Mouse (Mus musculus) kidney, embryonic 14.5 days (tissue): ENCODE measurements around the gene B4galnt3. TPM values are rescaled to one million over a fixed set of nuclear protein-coding genes. Genes with fewer than 3 reads are reported as not detected.

Experiments
- ATAC-seq: fragments of 200-750 bp; cut with Nextera tagmentation; 2 replicates; pipeline ENCODE4 v1.8.0; 2017; ENCODE audit warnings: moderate number of reproducible peaks, mild to moderate bottlenecking, moderate TSS enrichment, moderate library complexity; ENCODE audit not compliant: low FRiP score, low TSS enrichment
- H3K27ac ChIP-seq: fragments of 300-500 bp; sonication (generic); 2 replicates; pipeline ENCODE4 v1.5.1; 2014; ENCODE audit warnings: low read depth, mild to moderate bottlenecking, low read length, moderate library complexity, mixed read lengths
- H3K27me3 ChIP-seq: fragments of 300-500 bp; sonication (generic); 2 replicates; pipeline ENCODE4 v1.6.1; 2014; ENCODE audit warnings: mild to moderate bottlenecking, low read length; ENCODE audit not compliant: control insufficient read depth, insufficient read depth
- H3K36me3 ChIP-seq: fragments of 300-500 bp; sonication (generic); 2 replicates; pipeline ENCODE4 v1.6.1; 2014; ENCODE audit warnings: low read length, mixed read lengths; ENCODE audit not compliant: control insufficient read depth, insufficient read depth
- H3K4me1 ChIP-seq: fragments of 300-500 bp; sonication (generic); 2 replicates; pipeline ENCODE4 v1.6.1; 2014; ENCODE audit warnings: low read length, mixed read lengths; ENCODE audit not compliant: control insufficient read depth, insufficient read depth
- H3K4me2 ChIP-seq: fragments of 300-500 bp; sonication (generic); replicated peaks from 2 replicates; pipeline ENCODE4 v1.6.1; 2014; ENCODE audit warnings: low read depth, mild to moderate bottlenecking, low read length
- H3K4me3 ChIP-seq: fragments of 300-500 bp; sonication (generic); 2 replicates; pipeline ENCODE4 v1.5.1; 2014; ENCODE audit warnings: mild to moderate bottlenecking, low read length
- H3K9ac ChIP-seq: fragments of 300-500 bp; sonication (generic); 2 replicates; pipeline ENCODE4 v1.6.1; 2014; ENCODE audit warnings: low read depth, mild to moderate bottlenecking, low read length, moderate library complexity
- H3K9me3 ChIP-seq: fragments of 300-500 bp; sonication (generic); 2 replicates; pipeline ENCODE4 v1.6.1; 2016; ENCODE audit warnings: low read length; ENCODE audit not compliant: control insufficient read depth
- WGBS: fragments of 180-500 bp; shearing (Covaris S2); extraction: QIAGEN DNeasy Blood & Tissue Kit; methylation state at CpG from one replicate; pipeline ENCODE4 v1.1.7; 2014; 5-methylcytosine and 5-hydroxymethylcytosine counted together
- polyA plus RNA-seq: library from polyadenylated mRNA; unstranded; fragments of >200 nt; fragmentation: Nextera tagmentation; extraction: Ambion mirVana; gene quantifications from 2 replicates; pipeline ENCODE4 v1.2.1, GENCODE M21; 2014

The B4galnt3 gene
- polyA plus RNA-seq, 1 experiment from 2014 or later: 0.45 TPM

DNA sequence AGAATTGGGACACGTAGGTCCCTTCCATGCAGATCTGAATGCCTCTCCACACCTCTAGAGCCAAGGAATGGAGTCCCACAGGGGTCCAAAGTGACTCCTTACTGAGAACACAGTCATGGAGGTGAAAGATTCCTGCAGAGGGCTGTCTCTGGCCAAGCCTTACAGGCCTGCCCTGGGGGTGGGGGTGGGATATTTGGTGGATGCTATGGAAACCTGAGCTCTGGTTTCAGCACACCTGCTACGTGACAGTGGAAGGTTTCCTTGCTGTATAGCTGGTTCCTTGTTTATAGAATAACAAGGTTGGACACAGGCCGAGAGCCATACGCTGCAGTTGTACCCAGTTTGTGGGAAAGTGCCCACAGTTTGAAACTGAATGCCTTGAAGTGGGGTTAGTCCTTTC, 113.9 kb downstream of the B4galnt3 start:
- Histone ChIP-seq H3K27me3 (no peaks in the 10 kb centered on the region), H3K9me3 (no peaks in the 10 kb centered on the region), H3K4me3 (no peak overlapping the region), H3K9ac (no peak overlapping the region), H3K4me1 (no peaks in the 10 kb centered on the region), H3K27ac (no peak overlapping the region), H3K36me3 (no peaks in the 10 kb centered on the region), H3K4me2 (no peak overlapping the region)
- ATAC-seq: no peak
- WGBS: 63% methylated on average over 4 of the region's 4 CpGs

DNA sequence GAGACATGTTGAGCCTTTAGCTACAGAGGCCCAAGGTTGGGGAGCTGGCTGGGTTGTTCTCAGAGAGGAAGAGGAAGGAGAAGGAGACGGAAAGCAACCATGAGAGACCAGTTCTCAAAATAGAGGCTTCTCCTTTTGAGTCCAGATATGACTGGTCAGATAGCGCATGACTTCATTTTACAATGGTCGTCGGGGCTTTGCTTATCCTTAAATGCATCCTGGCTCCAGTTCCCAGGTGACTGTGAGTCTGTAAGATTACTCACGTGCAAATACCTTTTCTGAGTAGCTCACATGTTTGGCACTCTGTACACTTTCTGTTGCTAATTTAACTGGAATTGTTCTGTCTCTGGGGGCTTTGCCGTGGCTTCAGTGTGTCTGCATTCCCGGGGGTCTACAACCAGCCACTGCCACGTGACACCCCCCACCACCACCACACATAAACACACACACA, 114.6 kb downstream of the B4galnt3 start:
- Histone ChIP-seq H3K36me3 (no peaks in the 10 kb centered on the region), H3K4me2 (no peak overlapping the region), H3K4me1 (no peaks in the 10 kb centered on the region), H3K27ac (no peak overlapping the region), H3K27me3 (no peaks in the 10 kb centered on the region), H3K4me3 (no peak overlapping the region), H3K9me3 (no peaks in the 10 kb centered on the region), H3K9ac (no peak overlapping the region)
- no peak for ATAC-seq
- 85% methylated on average over 8 of the region's 8 CpGs for WGBS

DNA sequence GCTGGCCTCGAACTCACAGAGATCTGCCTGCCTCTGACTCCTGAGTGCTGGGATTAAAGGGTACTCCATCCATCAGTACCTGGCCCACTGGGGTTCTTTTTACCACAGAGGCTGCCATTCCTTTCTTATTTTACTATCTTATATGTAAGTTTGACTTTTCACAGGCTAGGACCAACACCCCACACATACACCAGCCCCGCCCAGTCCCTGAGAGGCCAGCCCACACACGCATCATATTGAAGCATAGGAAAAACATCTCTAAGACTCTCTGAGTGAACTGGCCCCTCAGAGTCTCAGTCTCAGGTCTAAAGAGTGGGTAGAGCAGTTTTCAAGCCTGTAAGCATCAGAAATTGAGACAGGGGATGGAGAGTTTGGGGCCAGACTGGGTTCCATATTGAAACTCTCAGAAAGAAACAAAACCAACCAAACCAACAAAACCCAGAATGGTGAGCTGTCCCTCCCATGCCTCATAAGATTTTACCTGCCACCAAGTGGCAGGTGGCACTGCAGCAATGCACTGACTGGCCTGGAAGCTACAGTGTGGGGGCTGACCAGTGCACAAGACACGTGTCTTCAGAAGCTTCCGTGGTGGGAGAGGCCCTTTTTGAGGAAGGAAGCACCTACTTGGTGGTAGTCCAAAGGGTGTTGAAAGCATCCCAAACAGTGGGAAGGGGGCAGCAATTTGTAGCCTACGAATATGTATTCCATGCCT, 115.2 kb downstream of the B4galnt3 start:
- no peak overlapping the region for H3K27ac ChIP-seq
- H3K27me3 ChIP-seq: no peaks in the 10 kb centered on the region
- ATAC-seq: no peak
- no peaks in the 10 kb centered on the region for H3K9me3 ChIP-seq
- no peaks in the 10 kb centered on the region for H3K36me3 ChIP-seq
- H3K4me2 ChIP-seq: no peak overlapping the region
- no peak overlapping the region for H3K4me3 ChIP-seq
- WGBS: 88% methylated on average over 6 of the region's 6 CpGs
- H3K4me1 ChIP-seq: no peaks in the 10 kb centered on the region
- H3K9ac ChIP-seq: no peak overlapping the region

DNA sequence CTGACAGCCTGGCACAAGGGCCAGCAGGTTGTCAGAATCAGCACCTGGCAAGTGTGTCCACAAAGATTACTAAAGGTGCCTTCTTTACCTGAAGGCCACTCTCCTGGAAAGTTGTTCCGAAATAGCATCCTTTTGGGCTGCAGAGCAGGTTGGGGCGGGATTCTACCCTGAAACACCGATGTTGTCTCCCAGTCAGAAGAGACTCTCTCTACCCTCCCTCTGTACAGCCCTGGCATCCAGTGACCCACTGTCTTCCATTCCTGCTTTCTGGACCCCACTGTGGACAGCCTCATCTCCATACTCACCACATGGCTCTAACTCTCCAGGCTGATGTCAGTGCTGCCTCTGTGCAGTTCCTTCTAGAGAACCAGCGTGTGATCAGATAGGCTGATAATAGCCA, 118.7 kb downstream of the B4galnt3 start:
- Histone ChIP-seq H3K4me2 (no peak overlapping the region), H3K4me3 (no peak overlapping the region), H3K4me1 (no peaks in the 10 kb centered on the region), H3K27me3 (no peaks in the 10 kb centered on the region), H3K9me3 (no peaks in the 10 kb centered on the region), H3K27ac (no peak overlapping the region), H3K9ac (no peak overlapping the region), H3K36me3 (no peaks in the 10 kb centered on the region)
- ATAC-seq: no peak
- 96% methylated on average over 4 of the region's 4 CpGs for WGBS

DNA sequence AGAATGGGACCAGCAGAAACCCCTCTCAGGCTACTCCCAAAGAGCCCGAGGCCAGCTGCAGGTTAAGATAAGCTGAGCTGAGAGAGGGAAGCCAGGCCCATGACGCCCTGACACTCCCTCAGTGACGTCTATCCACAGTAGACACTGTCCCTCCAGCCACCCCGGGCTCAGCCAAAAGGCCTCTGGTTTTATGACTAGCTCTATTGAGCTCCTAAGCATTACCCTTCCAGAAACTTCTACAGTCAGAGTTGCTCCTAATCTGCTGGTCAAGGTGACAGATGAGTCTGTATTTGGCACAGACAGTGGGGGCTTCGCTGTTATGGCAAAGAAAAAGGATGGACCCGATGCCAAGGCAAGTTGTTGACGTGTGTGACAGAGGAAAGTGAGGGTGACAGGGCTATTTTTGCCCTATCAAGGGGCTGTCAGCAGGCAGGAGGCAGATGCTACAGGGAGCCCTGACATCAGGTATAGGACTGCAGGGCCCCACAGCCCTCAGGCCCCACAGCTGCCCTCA, 119.7 kb downstream of the B4galnt3 start:
- ATAC-seq: no peak
- Histone ChIP-seq H3K4me2 (no peak overlapping the region), H3K27me3 (no peaks in the 10 kb centered on the region), H3K9me3 (no peaks in the 10 kb centered on the region), H3K9ac (no peak overlapping the region), H3K4me3 (no peak overlapping the region), H3K36me3 (no peaks in the 10 kb centered on the region), H3K4me1 (no peaks in the 10 kb centered on the region), H3K27ac (peak overlapping the region; percentile 37; the same call in 1 of the 2 replicates)
- 58% methylated on average over 7 of the region's 7 CpGs for WGBS

DNA sequence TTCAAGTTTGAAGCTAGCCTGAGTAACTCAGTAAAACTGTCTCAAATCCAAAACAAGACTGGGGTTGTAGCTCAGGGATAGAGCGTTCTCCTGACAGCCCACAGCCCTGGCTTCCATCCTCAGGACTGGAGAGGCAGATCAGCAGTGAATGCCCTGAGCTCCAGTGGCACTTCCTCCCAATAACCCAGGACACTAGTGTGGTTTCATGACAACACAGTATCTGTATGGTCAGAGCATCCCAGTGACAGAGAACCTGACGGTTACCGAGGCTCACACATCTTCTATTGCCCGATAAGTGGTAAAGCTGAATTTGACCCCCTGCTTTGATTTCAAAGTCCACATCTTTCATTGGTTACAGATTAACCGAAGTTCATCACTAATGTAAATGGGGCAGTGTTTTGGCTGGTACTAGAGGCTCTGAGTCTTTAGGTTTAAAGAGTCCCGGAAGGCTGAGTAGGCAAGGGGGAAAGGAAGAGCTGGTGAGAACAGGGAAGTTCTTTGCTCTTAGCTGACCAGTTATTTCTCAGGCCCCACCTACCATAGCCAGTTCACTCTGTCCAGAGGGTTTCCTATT, 120.2 kb downstream of the B4galnt3 start:
- Histone ChIP-seq H3K9ac (no peak overlapping the region), H3K9me3 (no peaks in the 10 kb centered on the region), H3K36me3 (no peaks in the 10 kb centered on the region), H3K27me3 (no peaks in the 10 kb centered on the region), H3K4me1 (no peaks in the 10 kb centered on the region), H3K4me2 (no peak overlapping the region), H3K27ac (peak overlapping the region; percentile 37; the same call in 1 of the 2 replicates), H3K4me3 (no peak overlapping the region)
- whole genome bisulfite sequencing: 81% methylated on average over 6 of the region's 6 CpGs
- no peak for ATAC-seq

DNA sequence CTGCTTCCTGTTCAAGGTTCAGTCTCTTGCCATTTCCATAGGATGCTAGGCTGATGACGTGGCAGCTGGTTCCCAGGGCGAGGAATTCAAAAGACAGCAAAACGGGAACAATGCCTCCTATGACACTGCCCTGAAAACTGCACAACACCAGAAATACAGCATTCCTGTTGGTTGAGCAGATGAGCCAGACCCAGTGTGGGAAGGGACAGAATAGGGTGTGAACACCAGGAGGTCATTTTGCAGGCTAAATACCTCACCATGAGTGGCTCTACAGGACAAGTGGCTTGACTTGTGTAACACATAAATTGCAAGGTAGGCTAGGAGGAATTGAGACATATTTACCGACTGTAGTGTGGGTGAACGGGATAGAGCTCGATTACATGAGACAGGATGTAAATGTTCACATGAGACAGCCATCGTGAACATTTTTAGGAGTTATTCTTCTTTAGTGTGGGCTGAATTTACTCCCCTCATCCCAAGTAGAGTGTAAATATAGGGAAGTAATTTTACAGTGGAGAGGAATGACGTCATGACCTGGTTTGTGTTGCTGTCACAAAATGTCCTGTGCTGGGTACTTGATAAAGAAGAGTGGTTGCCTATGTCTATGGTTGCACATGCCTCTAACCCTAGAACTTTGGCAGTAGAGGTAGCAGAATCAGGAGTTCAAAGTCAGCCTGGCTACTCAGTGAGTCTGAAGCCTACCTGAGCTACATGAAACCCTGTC, 121.9 kb downstream of the B4galnt3 start:
- Histone ChIP-seq H3K27me3 (no peaks in the 10 kb centered on the region), H3K9ac (no peak overlapping the region), H3K9me3 (no peaks in the 10 kb centered on the region), H3K4me2 (no peak overlapping the region), H3K36me3 (no peaks in the 10 kb centered on the region), H3K4me3 (no peak overlapping the region), H3K4me1 (no peaks in the 10 kb centered on the region), H3K27ac (no peak overlapping the region)
- 83% methylated on average over 8 of the region's 8 CpGs for WGBS
- ATAC-seq: no peak

DNA sequence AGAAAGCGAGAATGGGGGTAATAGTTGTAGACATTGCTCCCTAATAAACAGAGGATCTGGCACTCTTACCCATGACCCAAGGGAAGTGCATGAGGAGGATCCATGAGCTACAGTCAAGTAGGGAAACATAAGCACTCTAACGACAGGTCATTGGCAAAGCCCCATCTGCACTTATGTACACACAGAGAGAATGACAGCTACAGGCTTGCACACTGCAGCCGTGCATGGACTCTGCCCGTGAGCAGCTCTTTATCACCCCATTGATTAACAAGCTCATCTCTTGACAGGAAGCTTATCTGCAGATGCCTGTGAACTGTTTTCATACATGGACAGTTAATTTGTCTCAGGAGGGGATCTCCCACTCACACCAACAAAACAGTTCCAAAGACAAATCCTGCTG, 126.8 kb downstream of the B4galnt3 start:
- Histone ChIP-seq H3K9ac (no peak overlapping the region), H3K9me3 (no peaks in the 10 kb centered on the region), H3K4me2 (no peak overlapping the region), H3K27ac (no peak overlapping the region), H3K4me3 (no peak overlapping the region), H3K27me3 (no peaks in the 10 kb centered on the region), H3K36me3 (no peaks in the 10 kb centered on the region), H3K4me1 (no peaks in the 10 kb centered on the region)
- 59% methylated on average over 4 of the region's 4 CpGs for WGBS
- no peak for ATAC-seq

DNA sequence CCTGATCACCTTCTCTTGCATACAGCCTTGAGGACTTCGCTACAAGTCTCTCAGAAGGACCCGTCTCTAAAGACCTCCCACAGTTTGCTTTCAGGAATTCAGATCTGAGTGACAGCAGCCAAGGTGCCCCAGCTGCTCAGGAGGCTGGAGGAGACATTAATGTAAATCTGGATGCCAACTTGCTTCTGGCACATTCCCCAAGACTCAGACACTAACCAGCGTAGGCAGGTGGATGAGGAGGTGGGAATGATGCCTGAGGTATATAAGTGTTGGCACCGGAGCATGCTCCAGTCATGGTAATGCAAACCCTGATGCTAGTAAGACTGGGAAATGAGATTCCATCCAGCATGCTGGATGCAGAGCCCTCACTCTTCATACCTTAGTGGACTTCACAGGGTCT, 129.6 kb downstream of the B4galnt3 start:
- Histone ChIP-seq H3K36me3 (no peaks in the 10 kb centered on the region), H3K4me3 (no peak overlapping the region), H3K4me1 (peaks cover 1% of the 10 kb centered on the region; the same call in 1 of the 2 replicates), H3K27ac (no peak overlapping the region), H3K9me3 (no peaks in the 10 kb centered on the region), H3K27me3 (no peaks in the 10 kb centered on the region), H3K4me2 (no peak overlapping the region), H3K9ac (no peak overlapping the region)
- no peak for ATAC-seq
- WGBS: 78% methylated on average over 4 of the region's 4 CpGs
